Mouse (Mus musculus) granulocyte monocyte progenitor cell, adult 5-6 weeks (primary cell): ENCODE data around the gene Hgf. TPM values are rescaled to one million over a fixed set of nuclear protein-coding genes. Genes with fewer than 3 reads are reported as not detected.

ENCODE experiments used
- ATAC-seq: replicated peaks from 2 replicates; pipeline ENCODE4 v1.8.0; 2016; ENCODE audit warnings: mild to moderate bottlenecking, moderate TSS enrichment, inconsistent platforms; ENCODE audit not compliant: poor library complexity, severe bottlenecking
- total RNA-seq, 2 experiments: library from RNA; stranded (forward) in 1 of 2; stranded (reverse) in 1 of 2; fragments of 200-712, 200-1000 nt in 1 of 2; fragments of >200 nt in 1 of 2; fragmentation: Nextera tagmentation in 1 of 2; gene quantifications; 2 replicates each; pipeline ENCODE4 v1.2.3; 2014 to 2017

The Hgf gene
- total RNA-seq (2014; fragmentation: Nextera tagmentation) (9.3 and 12.9 TPM in 2 replicates), total RNA-seq (2017) (12.9 and 13.4 TPM in 2 replicates)

- peak; percentile 75 for ATAC-seq
These were observed at the start of gene Hgf for GRCm38 (mm10) chr5:16553304-16554047. TSS of gene Hgf (plus strand) at chr5:16553495.

- peak; percentile 56 for ATAC-seq
These were observed 46.5 kb upstream of the Hgf start for GRCm38 (mm10) chr5:16506702-16507350.

GRCm38 (mm10) chr5:16531619-16532277 is 21.5 kb upstream of the Hgf start:
- no peak for ATAC-seq

GRCm38 (mm10) chr5:16538067-16538466 is 15.2 kb upstream of the Hgf start:
- ATAC-seq, result peak; percentile 35

GRCm38 (mm10) chr5:16541561-16542116 is 11.7 kb upstream of the Hgf start:
- peak; percentile 86 for ATAC-seq

GRCm38 (mm10) chr5:16547490-16547889 is 5.8 kb upstream of the Hgf start:
- peak; percentile 96 for ATAC-seq

- ATAC-seq, result peak; percentile 90
These were observed 648 bp upstream of the Hgf start for GRCm38 (mm10) chr5:16552647-16553046.

- no peak for ATAC-seq
These were observed 7.0 kb downstream of the Hgf start for GRCm38 (mm10) chr5:16560247-16560646.

- ATAC-seq, result peak; percentile 79
These were observed 15.7 kb downstream of the Hgf start for GRCm38 (mm10) chr5:16568997-16569396.

GRCm38 (mm10) chr5:16577882-16578742 is 24.8 kb downstream of the Hgf start:
- peak; percentile 96 for ATAC-seq

- no peak for ATAC-seq
These were observed 42.4 kb downstream of the Hgf start for GRCm38 (mm10) chr5:16595699-16596098.

- no peak for ATAC-seq
These were observed 44.7 kb downstream of the Hgf start for GRCm38 (mm10) chr5:16597996-16598395.

- ATAC-seq, result no peak
These were observed 48.2 kb downstream of the Hgf start for GRCm38 (mm10) chr5:16601463-16601862.

- no peak for ATAC-seq
These were observed 79.7 kb downstream of the Hgf start for GRCm38 (mm10) chr5:16632996-16633395.

GRCm38 (mm10) chr5:16646417-16646816 is 93.1 kb downstream of the Hgf start:
- ATAC-seq, result no peak

- ATAC-seq, result no peak
These were observed 94.4 kb downstream of the Hgf start for GRCm38 (mm10) chr5:16647701-16648100.

GRCm38 (mm10) chr5:16650240-16650639 is 96.9 kb downstream of the Hgf start:
- ATAC-seq, result peak; percentile 99

- ATAC-seq, result no peak
These were observed 100.7 kb downstream of the Hgf start for GRCm38 (mm10) chr5:16654022-16654421.
